Mouse (Mus musculus) liver, adult (tissue): ENCODE measurements around the gene Ccdc157.

Experiments used
- GATA4 ChIP-seq: IDR thresholded peaks from 2 replicates; pipeline ENCODE4 v1.6.1; 2014; ENCODE audit warnings: mild to moderate bottlenecking, low read length; ENCODE audit not compliant: insufficient replicate concordance

The Ccdc157 gene

GRCm38 (mm10) chr11:4189182-4189581 is 29.1 kb upstream of the Ccdc157 start:
- TF ChIP-seq GATA4 = no peak

- TF ChIP-seq GATA4 = no peak
Measured at GRCm38 (mm10) chr11:4187318-4187700, 27.2 kb upstream of the Ccdc157 start.

DNA sequence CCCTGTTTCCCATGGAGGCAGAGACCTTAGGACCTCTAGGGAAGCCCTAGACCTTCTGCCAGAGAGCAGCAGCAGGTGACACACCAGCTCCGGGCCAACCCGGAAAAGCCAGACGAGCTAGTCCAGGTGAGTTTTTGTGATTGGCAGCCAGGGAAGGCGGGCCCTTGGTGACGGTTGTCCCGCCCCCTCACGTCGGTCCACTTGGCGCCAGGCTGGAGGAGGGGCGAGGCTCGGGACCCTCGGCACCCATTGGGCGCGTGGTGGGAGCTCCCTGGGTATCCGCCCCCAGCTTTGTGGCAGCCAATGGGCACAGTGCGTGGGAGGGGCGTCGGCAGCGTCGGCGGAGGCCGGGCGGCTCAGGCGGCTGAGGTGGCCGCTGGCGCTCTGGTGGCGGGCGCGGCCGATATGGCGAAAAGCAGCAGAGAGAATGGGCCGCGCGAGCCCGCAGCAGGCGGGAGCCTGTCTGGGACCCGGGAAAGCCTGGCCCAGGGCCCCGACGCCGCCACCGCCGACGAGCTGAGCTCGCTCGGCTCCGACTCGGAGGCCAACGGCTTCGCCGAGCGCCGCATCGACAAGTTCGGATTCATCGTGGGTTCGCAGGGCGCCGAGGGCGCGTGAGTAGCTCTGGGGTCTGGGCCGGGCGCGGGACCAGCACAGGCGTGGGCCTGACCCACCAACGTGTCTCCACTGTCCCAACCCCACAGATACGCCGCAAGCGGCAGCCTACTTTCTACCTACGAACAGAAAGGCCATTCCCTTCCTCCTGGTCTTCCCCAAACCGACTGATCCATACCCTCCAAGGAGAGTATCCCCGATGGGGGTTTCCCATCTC is 26.6 kb upstream of the Ccdc157 start, which contains the start of gene Tbc1d10a:
TSS of gene Tbc1d10a (plus strand) at position 304 of the 832 bp plus-strand sequence.
- TF ChIP-seq GATA4 = no peak; the same call in 1 of the 2 replicates

- no peak for TF ChIP-seq GATA4
Measured at GRCm38 (mm10) chr11:4184251-4184952, 24.3 kb upstream of the Ccdc157 start.

GRCm38 (mm10) chr11:4183511-4183910 is 23.4 kb upstream of the Ccdc157 start:
- TF ChIP-seq GATA4 = no peak

DNA sequence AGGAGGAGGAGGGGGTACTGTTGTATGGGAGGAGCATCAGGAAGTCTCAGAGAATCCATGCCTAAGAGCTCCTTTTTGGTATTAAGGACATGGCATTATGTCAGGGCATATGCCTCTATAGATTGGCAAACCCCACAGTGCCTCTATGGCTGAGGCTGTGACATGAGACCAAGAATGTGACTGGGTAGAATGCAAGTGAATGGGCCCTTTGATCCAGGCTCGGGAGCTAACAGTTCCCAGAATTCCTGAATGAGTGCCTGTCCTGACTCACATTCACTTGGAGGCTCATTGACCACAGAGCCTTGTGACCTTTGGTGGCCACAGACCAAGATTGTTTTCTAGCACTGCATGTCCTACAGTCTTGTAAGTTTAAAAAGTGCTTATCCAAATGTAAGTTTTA is 22.0 kb upstream of the Ccdc157 start:
- no peak for TF ChIP-seq GATA4

DNA sequence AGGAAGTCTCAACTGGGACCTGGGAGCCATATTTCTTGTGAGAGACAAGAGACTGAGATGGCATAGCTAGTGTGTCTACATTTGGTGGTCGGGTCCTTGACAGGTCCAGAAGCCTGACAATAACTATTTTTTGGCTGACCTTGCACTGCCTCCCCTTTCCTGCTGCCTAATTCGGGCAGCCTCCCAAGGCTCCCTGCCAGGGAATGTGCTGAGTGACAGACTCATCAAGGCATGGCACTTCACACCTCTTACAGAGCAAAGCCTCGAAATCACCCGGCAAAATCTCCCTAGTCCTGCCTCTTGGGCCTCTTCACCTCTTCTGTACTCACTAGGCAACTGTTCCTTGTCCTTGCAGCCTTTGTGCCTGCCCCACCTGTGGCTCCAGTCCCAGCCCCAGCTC is 17.6 kb upstream of the Ccdc157 start:
- no peak for TF ChIP-seq GATA4

DNA sequence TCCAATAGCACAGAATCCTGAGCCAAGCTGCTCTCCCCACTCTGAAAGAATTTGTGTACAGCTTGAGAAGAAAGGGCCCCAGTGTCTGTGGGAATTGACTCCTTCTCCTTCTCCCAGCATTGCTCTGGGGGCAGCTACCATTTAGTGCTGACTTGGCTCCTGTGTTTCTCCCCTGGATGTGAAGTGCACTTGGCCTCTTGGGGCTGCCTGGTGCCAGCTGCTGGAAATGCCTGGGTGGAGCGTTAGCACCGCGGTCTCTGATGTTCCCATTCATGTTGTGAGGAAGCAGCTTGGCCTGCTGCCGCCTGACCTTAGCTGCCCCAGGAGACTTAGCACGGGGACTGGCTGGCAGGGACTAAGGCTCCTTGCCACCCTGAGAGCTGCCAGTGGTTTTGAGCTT is 14.5 kb upstream of the Ccdc157 start:
- no peak for TF ChIP-seq GATA4

DNA sequence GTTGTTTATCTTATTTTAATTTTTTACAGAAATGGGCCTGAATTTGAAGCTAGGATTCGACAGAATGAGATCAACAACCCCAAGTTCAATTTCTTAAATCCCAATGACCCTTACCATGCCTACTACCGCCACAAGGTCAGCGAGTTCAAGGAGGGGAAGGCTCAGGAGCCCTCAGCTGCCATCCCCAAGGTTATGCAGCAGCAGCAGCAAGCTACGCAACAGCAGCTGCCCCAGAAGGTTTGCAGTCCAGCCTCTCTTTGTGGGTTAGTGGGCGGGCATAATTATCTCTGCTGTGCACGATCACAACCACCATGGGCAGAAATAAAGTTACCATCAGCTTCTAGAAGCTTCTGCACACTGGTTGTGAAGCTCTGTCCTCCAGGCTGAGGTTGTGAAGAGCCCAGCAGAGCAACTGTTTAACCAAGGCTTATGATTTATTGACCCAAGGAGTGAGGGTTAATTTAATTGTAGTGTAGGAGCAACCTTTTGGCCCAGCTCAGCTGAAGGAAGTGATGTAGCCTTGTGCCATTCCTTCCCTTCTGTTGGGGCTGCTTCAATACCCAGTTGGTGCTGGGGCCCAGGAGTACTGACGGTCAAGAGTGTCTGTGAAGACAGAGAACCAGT is 6.5 kb upstream of the Ccdc157 start:
- TF ChIP-seq GATA4 = no peak

- TF ChIP-seq GATA4 = no peak
Measured at GRCm38 (mm10) chr11:4164701-4165100, 4.6 kb upstream of the Ccdc157 start.

- TF ChIP-seq GATA4 = no peak
Measured at GRCm38 (mm10) chr11:4160758-4161480, 826 bp upstream of the Ccdc157 start.

GRCm38 (mm10) chr11:4158676-4159075 is 1.4 kb downstream of the Ccdc157 start:
- no peak for TF ChIP-seq GATA4

DNA sequence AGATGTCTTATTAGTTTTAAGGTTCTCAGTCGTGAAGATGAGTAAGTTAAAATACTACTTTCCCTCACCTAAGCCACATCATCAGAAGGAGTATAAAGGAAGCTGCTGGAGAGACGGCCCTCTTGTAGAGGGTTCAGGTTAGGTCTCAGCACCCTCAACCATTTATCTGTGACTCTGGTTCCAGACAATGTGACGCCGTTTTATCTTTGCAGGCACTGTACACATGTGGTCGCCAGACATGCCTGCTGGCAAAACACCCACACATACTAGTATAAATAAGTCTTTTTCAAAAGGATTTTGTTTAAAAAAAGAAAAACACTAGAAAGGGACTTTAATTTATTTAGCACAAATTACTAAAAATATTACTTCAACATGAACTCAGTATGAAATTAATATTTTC is 4.5 kb downstream of the Ccdc157 start:
- no peak for TF ChIP-seq GATA4

DNA sequence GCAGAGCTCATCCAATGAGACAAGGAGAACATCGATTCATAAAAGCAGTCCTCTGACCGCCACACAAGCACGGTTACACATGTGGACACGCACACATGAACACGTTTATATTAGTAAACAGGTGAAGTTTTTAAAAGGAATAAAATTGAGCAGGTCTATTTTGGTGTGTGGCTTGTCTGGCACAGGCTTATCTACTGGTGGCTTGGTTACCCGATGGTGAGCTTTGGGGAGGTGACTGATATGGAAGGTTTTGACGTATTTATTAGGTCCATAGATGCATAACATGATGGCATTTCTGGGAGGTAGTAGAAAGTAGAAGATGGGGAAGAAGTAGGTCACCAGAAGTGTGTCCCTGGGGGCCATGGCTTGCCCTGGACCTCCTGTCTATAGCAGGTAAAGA is 6.4 kb downstream of the Ccdc157 start:
- no peak for TF ChIP-seq GATA4

GRCm38 (mm10) chr11:4149886-4150285 is 10.2 kb downstream of the Ccdc157 start:
- no peak for TF ChIP-seq GATA4

DNA sequence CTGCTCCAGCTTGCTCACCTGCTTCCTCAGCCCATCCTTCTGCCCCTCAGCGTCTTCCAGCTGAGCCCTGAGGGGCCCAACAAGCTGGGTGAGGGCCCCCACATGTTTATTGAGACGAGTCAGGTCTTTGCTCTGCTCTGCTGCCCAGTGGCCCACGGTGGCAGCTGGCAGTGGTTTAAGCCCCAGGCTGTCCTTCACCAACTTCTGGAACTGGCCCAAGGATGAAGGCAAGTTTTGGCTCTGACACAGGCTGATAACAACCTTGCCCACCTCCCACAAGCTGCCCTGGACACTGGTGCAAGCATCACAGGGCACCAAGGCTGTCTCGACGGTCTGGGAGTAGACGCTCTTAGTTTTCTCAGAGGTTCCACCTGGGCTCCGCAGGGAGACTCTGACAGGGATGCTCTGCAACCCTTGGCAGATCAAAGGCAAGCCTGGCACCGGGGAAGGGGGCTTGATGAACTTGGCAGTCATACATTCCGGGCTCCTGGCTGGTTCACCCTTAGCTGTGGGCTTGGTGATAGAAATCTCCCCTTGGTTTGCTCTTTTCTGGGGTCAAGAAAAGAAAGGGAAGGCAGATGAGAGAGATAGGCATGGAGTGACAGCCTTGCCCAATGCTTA is 11.4 kb downstream of the Ccdc157 start:
- no peak for TF ChIP-seq GATA4
